Mouse (Mus musculus): ENCODE results near the gene Wdr35. TPM values are rescaled to one million over a fixed set of nuclear protein-coding genes. Genes with fewer than 3 reads are reported as not detected.
"Not testable (repeated sequence)": the region's sequence is repeated elsewhere in the genome, so short reads cannot be mapped to it uniquely, and the experiment has no call there.

The Wdr35 gene
- polyA plus RNA-seq (2014; fragmentation: Nextera tagmentation; extraction: Ambion mirVana), result 25.3 and 27.5 TPM in 2 replicates

GRCm38 (mm10) chr12:8973820-8974465 lies at the start of gene Wdr35:
Gene Wdr35, plus strand, starts transcription at chr12:8973892.
- whole genome bisulfite sequencing, result under 1% methylated on average over 45 of the region's 45 CpGs

DNA sequence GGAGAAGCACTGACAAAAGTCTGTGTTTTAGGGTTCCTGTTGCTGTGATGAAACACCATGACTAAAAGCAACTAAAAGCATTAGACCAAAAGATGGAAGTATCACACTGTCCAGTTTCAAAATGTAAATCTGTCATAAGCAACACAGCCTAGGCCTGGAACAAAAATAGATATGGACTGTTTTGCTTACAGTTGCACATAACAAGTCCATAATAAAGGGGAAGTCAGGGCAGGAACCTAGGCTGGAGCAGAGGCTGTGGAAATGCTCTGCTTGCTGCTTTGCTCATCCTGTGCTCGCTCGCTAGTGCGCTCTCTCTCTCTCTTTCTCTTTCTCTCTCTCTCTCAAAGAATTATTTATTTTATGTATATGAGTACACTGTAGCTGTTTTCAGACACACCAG lies 46.0 kb upstream of the Wdr35 start:
- Histone ChIP-seq H3K4me2 (ENCODE audit: low read depth, low read length) (no peak overlapping the region), H3K27ac (replicated peaks; ENCODE audit: low read depth, low read length) (no peak overlapping the region), H3K4me1 (ENCODE audit: control insufficient read depth, insufficient read depth, low read length) (no peaks in the 10 kb centered on the region; the same call in 1 of the 2 replicates), H3K9me3 (replicated peaks; ENCODE audit: control insufficient read depth, low read length) (no peaks in the 10 kb centered on the region), H3K36me3 (replicated peaks; ENCODE audit: control insufficient read depth, insufficient read depth, low read depth, low read length) (no peaks in the 10 kb centered on the region; the same call in 1 of the 2 replicates), H3K9ac (replicated peaks; ENCODE audit: low read length) (no peak overlapping the region), H3K4me3 (ENCODE audit: low read depth, low read length) (no peak overlapping the region), H3K27me3 (ENCODE audit: control insufficient read depth, insufficient read depth, low read length) (no peaks in the 10 kb centered on the region)
- DNase-seq (ENCODE audit: low spot score) (no peak), ATAC-seq (replicated peaks; ENCODE audit: insufficient number of reproducible peaks, low FRiP score, low TSS enrichment, low read depth) (no peak)
- WGBS, result 95% methylated on average over 3 of the region's 3 CpGs

More at GRCm38 (mm10) chr12:8973820-8974465, at the start of gene Wdr35:
- DNase-seq (ENCODE audit: low spot score) (peak; percentile 86), ATAC-seq (replicated peaks; ENCODE audit: insufficient number of reproducible peaks, low FRiP score, low TSS enrichment, low read depth) (peak; percentile 82)
- peak within 1 kb of the TSS; percentile 52; the same call in 1 of the 2 replicates for H3K27ac ChIP-seq (replicated peaks; ENCODE audit: low read depth, low read length)
- no peaks in the 10 kb centered on the region for H3K4me1 ChIP-seq (ENCODE audit: control insufficient read depth, insufficient read depth, low read length)
- no peaks in the 10 kb centered on the region for H3K9me3 ChIP-seq (replicated peaks; ENCODE audit: control insufficient read depth, low read length)
- H3K4me2 ChIP-seq (ENCODE audit: low read depth, low read length), result peak within 1 kb of the TSS; percentile 89
- H3K4me3 ChIP-seq (ENCODE audit: low read depth, low read length), result peak within 1 kb of the TSS; percentile 64
- peak within 1 kb of the TSS; percentile 72 for H3K9ac ChIP-seq (replicated peaks; ENCODE audit: low read length)
- no peaks in the 10 kb centered on the region for H3K27me3 ChIP-seq (ENCODE audit: control insufficient read depth, insufficient read depth, low read length)
- no peaks in the 10 kb centered on the region; the same call in 1 of the 2 replicates for H3K36me3 ChIP-seq (replicated peaks; ENCODE audit: control insufficient read depth, insufficient read depth, low read depth, low read length)

GRCm38 (mm10) chr12:8928766-8929165 lies 44.9 kb upstream of the Wdr35 start:
- peaks cover 4% of the 10 kb centered on the region for H3K36me3 ChIP-seq (replicated peaks; ENCODE audit: control insufficient read depth, insufficient read depth, low read depth, low read length)
- DNase-seq (ENCODE audit: low spot score), result no peak
- no peak overlapping the region for H3K4me2 ChIP-seq (ENCODE audit: low read depth, low read length)
- H3K27me3 ChIP-seq (ENCODE audit: control insufficient read depth, insufficient read depth, low read length), result no peaks in the 10 kb centered on the region
- H3K4me1 ChIP-seq (ENCODE audit: control insufficient read depth, insufficient read depth, low read length), result no peaks in the 10 kb centered on the region; the same call in 1 of the 2 replicates
- 79% methylated on average over 4 of the region's 4 CpGs for WGBS
- H3K27ac ChIP-seq (replicated peaks; ENCODE audit: low read depth, low read length), result no peak overlapping the region
- H3K9ac ChIP-seq (replicated peaks; ENCODE audit: low read length), result no peak overlapping the region
- ATAC-seq (replicated peaks; ENCODE audit: insufficient number of reproducible peaks, low FRiP score, low TSS enrichment, low read depth), result no peak
- H3K9me3 ChIP-seq (replicated peaks; ENCODE audit: control insufficient read depth, low read length), result no peaks in the 10 kb centered on the region
- H3K4me3 ChIP-seq (ENCODE audit: low read depth, low read length), result no peak overlapping the region

DNA sequence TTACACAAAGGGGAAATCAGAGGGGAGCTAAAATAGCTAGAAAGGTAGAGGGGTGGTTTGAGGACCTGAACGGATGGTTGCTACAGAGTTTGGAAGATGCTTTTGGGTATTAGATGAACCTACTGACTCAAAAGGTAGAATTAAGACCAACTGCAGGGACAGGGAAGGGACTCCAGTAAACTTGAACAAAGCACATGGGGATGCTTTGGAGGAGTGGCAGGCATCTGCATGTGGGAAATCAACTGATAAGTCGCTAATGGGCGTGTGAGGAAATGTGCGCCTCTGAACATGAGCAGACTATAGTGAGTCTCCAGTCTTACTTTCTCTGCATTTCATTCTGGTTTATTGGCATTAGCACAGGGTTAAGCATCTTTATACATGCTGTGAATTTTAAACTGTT lies 42.6 kb upstream of the Wdr35 start:
- Histone ChIP-seq H3K4me3 (ENCODE audit: low read depth, low read length) (no peak overlapping the region), H3K9ac (replicated peaks; ENCODE audit: low read length) (no peak overlapping the region), H3K9me3 (replicated peaks; ENCODE audit: control insufficient read depth, low read length) (no peaks in the 10 kb centered on the region), H3K27me3 (ENCODE audit: control insufficient read depth, insufficient read depth, low read length) (no peaks in the 10 kb centered on the region), H3K36me3 (replicated peaks; ENCODE audit: control insufficient read depth, insufficient read depth, low read depth, low read length) (peaks cover 14% of the 10 kb centered on the region), H3K27ac (replicated peaks; ENCODE audit: low read depth, low read length) (no peak overlapping the region), H3K4me2 (ENCODE audit: low read depth, low read length) (no peak overlapping the region), H3K4me1 (ENCODE audit: control insufficient read depth, insufficient read depth, low read length) (no peaks in the 10 kb centered on the region)
- 80% methylated on average over 4 of the region's 4 CpGs for WGBS
- ATAC-seq (replicated peaks; ENCODE audit: insufficient number of reproducible peaks, low FRiP score, low TSS enrichment, low read depth) (no peak), DNase-seq (ENCODE audit: low spot score) (no peak)

- ATAC-seq (replicated peaks; ENCODE audit: insufficient number of reproducible peaks, low FRiP score, low TSS enrichment, low read depth) (no peak), DNase-seq (ENCODE audit: low spot score) (no peak)
- H3K27ac ChIP-seq (replicated peaks; ENCODE audit: low read depth, low read length), result no peak overlapping the region
- H3K27me3 ChIP-seq (ENCODE audit: control insufficient read depth, insufficient read depth, low read length), result no peaks in the 10 kb centered on the region
- H3K9me3 ChIP-seq (replicated peaks; ENCODE audit: control insufficient read depth, low read length), result no peaks in the 10 kb centered on the region
- H3K4me2 ChIP-seq (ENCODE audit: low read depth, low read length), result no peak overlapping the region
- 86% methylated on average over 5 of the region's 5 CpGs for WGBS
- H3K4me1 ChIP-seq (ENCODE audit: control insufficient read depth, insufficient read depth, low read length), result no peaks in the 10 kb centered on the region
- H3K9ac ChIP-seq (replicated peaks; ENCODE audit: low read length), result no peak overlapping the region
- H3K4me3 ChIP-seq (ENCODE audit: low read depth, low read length), result no peak overlapping the region
- H3K36me3 ChIP-seq (replicated peaks; ENCODE audit: control insufficient read depth, insufficient read depth, low read depth, low read length), result peaks cover 20% of the 10 kb centered on the region
Observed at GRCm38 (mm10) chr12:8935349-8935748, 38.3 kb upstream of the Wdr35 start.

DNA sequence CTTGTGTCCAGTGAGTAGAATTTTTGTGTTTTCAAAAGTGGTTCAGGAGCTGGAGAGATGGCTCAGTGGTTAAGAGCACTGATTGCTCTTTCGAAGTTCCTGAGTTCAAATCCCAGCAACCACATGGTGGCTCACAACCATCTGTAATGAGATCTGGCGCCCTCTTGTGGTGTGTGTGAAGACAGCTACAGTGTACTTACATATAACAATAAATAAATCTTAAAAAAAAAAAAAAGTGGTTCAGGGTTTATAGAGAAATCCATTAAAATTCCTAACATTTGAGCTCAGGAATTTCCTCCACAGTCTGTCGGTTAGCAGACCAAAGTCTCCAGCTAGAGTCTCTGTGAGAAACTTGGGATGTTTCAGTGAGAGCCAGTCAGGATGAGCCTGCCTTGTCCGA lies 37.5 kb upstream of the Wdr35 start:
- DNase-seq (ENCODE audit: low spot score), result peak; percentile 42
- H3K27me3 ChIP-seq (ENCODE audit: control insufficient read depth, insufficient read depth, low read length); H3K9ac ChIP-seq (replicated peaks; ENCODE audit: low read length); H3K4me2 ChIP-seq (ENCODE audit: low read depth, low read length); H3K9me3 ChIP-seq (replicated peaks; ENCODE audit: control insufficient read depth, low read length); H3K4me1 ChIP-seq (ENCODE audit: control insufficient read depth, insufficient read depth, low read length); ATAC-seq (replicated peaks; ENCODE audit: insufficient number of reproducible peaks, low FRiP score, low TSS enrichment, low read depth); H3K27ac ChIP-seq (replicated peaks; ENCODE audit: low read depth, low read length); H3K4me3 ChIP-seq (ENCODE audit: low read depth, low read length): not testable (repeated sequence)
- peaks cover 20% of the 10 kb centered on the region for H3K36me3 ChIP-seq (replicated peaks; ENCODE audit: control insufficient read depth, insufficient read depth, low read depth, low read length)
- 73% methylated on average over 4 of the region's 4 CpGs for WGBS

GRCm38 (mm10) chr12:8939490-8939889 lies 34.2 kb upstream of the Wdr35 start:
- no peaks in the 10 kb centered on the region for H3K27me3 ChIP-seq (ENCODE audit: control insufficient read depth, insufficient read depth, low read length)
- no peaks in the 10 kb centered on the region for H3K9me3 ChIP-seq (replicated peaks; ENCODE audit: control insufficient read depth, low read length)
- H3K4me2 ChIP-seq (ENCODE audit: low read depth, low read length), result no peak overlapping the region
- H3K27ac ChIP-seq (replicated peaks; ENCODE audit: low read depth, low read length), result no peak overlapping the region
- ATAC-seq (replicated peaks; ENCODE audit: insufficient number of reproducible peaks, low FRiP score, low TSS enrichment, low read depth) (no peak), DNase-seq (ENCODE audit: low spot score) (no peak)
- no peak overlapping the region for H3K4me3 ChIP-seq (ENCODE audit: low read depth, low read length)
- no peaks in the 10 kb centered on the region for H3K4me1 ChIP-seq (ENCODE audit: control insufficient read depth, insufficient read depth, low read length)
- H3K9ac ChIP-seq (replicated peaks; ENCODE audit: low read length), result no peak overlapping the region
- H3K36me3 ChIP-seq (replicated peaks; ENCODE audit: control insufficient read depth, insufficient read depth, low read depth, low read length), result peaks cover 16% of the 10 kb centered on the region
- 92% methylated on average over 4 of the region's 4 CpGs for WGBS

Measured in embryonic facial prominence, embryonic 11.5 days (tissue).